Mouse (Mus musculus) neural tube, embryonic 11.5 days (tissue): ENCODE results near the gene Prdx6. TPM values are rescaled to one million over a fixed set of nuclear protein-coding genes. Genes with fewer than 3 reads are reported as not detected.

Experiments used
- ATAC-seq: fragments of 200-750 bp; cut with Nextera tagmentation; 2 replicates; pipeline ENCODE4 v1.8.0; 2017; ENCODE audit warnings: moderate number of reproducible peaks, mild to moderate bottlenecking, moderate TSS enrichment, moderate library complexity; ENCODE audit not compliant: insufficient read depth, low FRiP score, low TSS enrichment
- DNase-seq: peaks from one replicate; pipeline ENCODE4 v3.0.0-alpha.2; 2015; ENCODE audit warnings: low spot score
- H3K27ac ChIP-seq: fragments of 300-500 bp; sonication (generic); 2 replicates; pipeline ENCODE4 v1.5.1; 2014; ENCODE audit warnings: low read depth, mild to moderate bottlenecking, low read length
- H3K27me3 ChIP-seq: fragments of 300-500 bp; sonication (generic); 2 replicates; pipeline ENCODE4 v1.6.1; 2014; ENCODE audit warnings: mild to moderate bottlenecking, low read length, mixed read lengths; ENCODE audit not compliant: control insufficient read depth, insufficient read depth
- H3K36me3 ChIP-seq: fragments of 300-500 bp; sonication (generic); 2 replicates; pipeline ENCODE4 v1.6.1; 2014; ENCODE audit warnings: mild to moderate bottlenecking, low read length, moderate library complexity, mixed read lengths; ENCODE audit not compliant: control insufficient read depth, insufficient read depth
- H3K4me1 ChIP-seq: fragments of 300-500 bp; sonication (generic); 2 replicates; pipeline ENCODE4 v1.6.1; 2014; ENCODE audit warnings: low read length, mixed read lengths; ENCODE audit not compliant: control insufficient read depth, insufficient read depth
- H3K4me2 ChIP-seq: fragments of 300-500 bp; sonication (generic); 2 replicates; pipeline ENCODE4 v1.6.1; 2014; ENCODE audit warnings: low read depth, mild to moderate bottlenecking, moderate library complexity
- H3K4me3 ChIP-seq: fragments of 300-500 bp; sonication (generic); 2 replicates; pipeline ENCODE4 v1.5.1; 2014; ENCODE audit warnings: low read depth, low read length
- H3K9ac ChIP-seq: fragments of 300-500 bp; sonication (generic); 2 replicates; pipeline ENCODE4 v1.6.1; 2014; ENCODE audit warnings: mild to moderate bottlenecking, low read length
- H3K9me3 ChIP-seq: fragments of 300-500 bp; sonication (generic); 2 replicates; pipeline ENCODE4 v1.6.1; 2016; ENCODE audit warnings: low read length; ENCODE audit not compliant: control insufficient read depth
- WGBS: fragments of 180-500 bp; shearing (Covaris S2); extraction: QIAGEN DNeasy Blood & Tissue Kit; methylation state at CpG from one replicate; pipeline ENCODE4 v1.1.7; 2014; 5-methylcytosine and 5-hydroxymethylcytosine counted together
- polyA plus RNA-seq: library from polyadenylated mRNA; unstranded; fragments of >200 nt; fragmentation: Nextera tagmentation; extraction: Ambion mirVana; gene quantifications from 2 replicates; pipeline ENCODE4 v1.2.1, GENCODE M21; 2014

Prdx6 gene
- polyA plus RNA-seq, 1 experiment from 2014 or later, result 457 TPM

GRCm38 (mm10) chr1:161269346-161269745 is 18.3 kb upstream of the Prdx6 start:
- Histone ChIP-seq H3K9ac (no peak overlapping the region), H3K36me3 (no peaks in the 10 kb centered on the region), H3K4me3 (no peak overlapping the region), H3K27me3 (no peaks in the 10 kb centered on the region), H3K4me2 (no peak overlapping the region), H3K27ac (no peak overlapping the region), H3K4me1 (no peaks in the 10 kb centered on the region), H3K9me3 (no peaks in the 10 kb centered on the region)
- no peak for DNase-seq
- whole genome bisulfite sequencing, result 90% methylated on average over 4 of the region's 4 CpGs
- no peak for ATAC-seq

GRCm38 (mm10) chr1:161268884-161269283 is 17.9 kb upstream of the Prdx6 start:
- Histone ChIP-seq H3K27me3 (no peaks in the 10 kb centered on the region), H3K9me3 (no peaks in the 10 kb centered on the region), H3K4me1 (no peaks in the 10 kb centered on the region), H3K36me3 (no peaks in the 10 kb centered on the region), H3K4me3 (no peak overlapping the region), H3K27ac (no peak overlapping the region), H3K9ac (no peak overlapping the region), H3K4me2 (no peak overlapping the region)
- DNase-seq (no peak), ATAC-seq (no peak)
- WGBS, result 58% methylated on average over 5 of the region's 5 CpGs

- Histone ChIP-seq H3K9ac (no peak overlapping the region), H3K27ac (no peak overlapping the region), H3K9me3 (no peaks in the 10 kb centered on the region), H3K27me3 (no peaks in the 10 kb centered on the region), H3K4me2 (no peak overlapping the region), H3K4me1 (no peaks in the 10 kb centered on the region), H3K4me3 (no peak overlapping the region), H3K36me3 (no peaks in the 10 kb centered on the region)
- WGBS, result 78% methylated on average over 7 of the region's 7 CpGs
- ATAC-seq (no peak), DNase-seq (no peak)
Measured at GRCm38 (mm10) chr1:161268116-161268515, 17.1 kb upstream of the Prdx6 start.

GRCm38 (mm10) chr1:161264961-161265360 is 13.9 kb upstream of the Prdx6 start:
- no peak overlapping the region for H3K9ac ChIP-seq
- DNase-seq, result no peak
- no peak overlapping the region for H3K4me2 ChIP-seq
- H3K9me3 ChIP-seq, result no peaks in the 10 kb centered on the region
- no peaks in the 10 kb centered on the region for H3K4me1 ChIP-seq
- no peaks in the 10 kb centered on the region for H3K27me3 ChIP-seq
- no peak overlapping the region for H3K27ac ChIP-seq
- ATAC-seq, result no peak
- WGBS, result 89% methylated on average over 5 of the region's 5 CpGs
- no peak overlapping the region for H3K4me3 ChIP-seq
- H3K36me3 ChIP-seq, result no peaks in the 10 kb centered on the region

- Histone ChIP-seq H3K27me3 (no peaks in the 10 kb centered on the region), H3K4me3 (no peak overlapping the region), H3K36me3 (no peaks in the 10 kb centered on the region), H3K9ac (no peak overlapping the region), H3K4me1 (no peaks in the 10 kb centered on the region), H3K9me3 (no peaks in the 10 kb centered on the region), H3K4me2 (no peak overlapping the region), H3K27ac (no peak overlapping the region)
- 88% methylated on average over 8 of the region's 8 CpGs for WGBS
- DNase-seq, result no peak
- no peak for ATAC-seq
Measured at GRCm38 (mm10) chr1:161263584-161263983, 12.6 kb upstream of the Prdx6 start.

- DNase-seq (no peak), ATAC-seq (no peak)
- H3K27me3 ChIP-seq, result no peaks in the 10 kb centered on the region
- no peak overlapping the region for H3K9ac ChIP-seq
- no peaks in the 10 kb centered on the region for H3K4me1 ChIP-seq
- no peak overlapping the region for H3K27ac ChIP-seq
- no peaks in the 10 kb centered on the region for H3K9me3 ChIP-seq
- no peak overlapping the region for H3K4me2 ChIP-seq
- H3K36me3 ChIP-seq, result no peaks in the 10 kb centered on the region
- 79% methylated on average over 2 of the region's 2 CpGs for WGBS
- no peak overlapping the region for H3K4me3 ChIP-seq
Measured at GRCm38 (mm10) chr1:161262542-161262941, 11.5 kb upstream of the Prdx6 start.

- DNase-seq, result no peak
- WGBS, result 62% methylated on average over 2 of the region's 2 CpGs
Measured at GRCm38 (mm10) chr1:161260761-161261160, 9.7 kb upstream of the Prdx6 start.

GRCm38 (mm10) chr1:161259142-161259541 is 8.1 kb upstream of the Prdx6 start:
- Histone ChIP-seq H3K4me1 (no peaks in the 10 kb centered on the region), H3K27ac (no peak overlapping the region), H3K9me3 (no peaks in the 10 kb centered on the region), H3K4me2 (no peak overlapping the region), H3K4me3 (no peak overlapping the region), H3K36me3 (no peaks in the 10 kb centered on the region), H3K27me3 (no peaks in the 10 kb centered on the region), H3K9ac (no peak overlapping the region)
- DNase-seq (no peak), ATAC-seq (no peak)
- WGBS, result 69% methylated on average over 5 of the region's 6 CpGs

More at GRCm38 (mm10) chr1:161260761-161261160, 9.7 kb upstream of the Prdx6 start:
- Histone ChIP-seq H3K4me3 (no peak overlapping the region), H3K9me3 (no peaks in the 10 kb centered on the region), H3K9ac (no peak overlapping the region), H3K4me2 (no peak overlapping the region), H3K27me3 (no peaks in the 10 kb centered on the region), H3K4me1 (no peaks in the 10 kb centered on the region), H3K36me3 (no peaks in the 10 kb centered on the region), H3K27ac (no peak overlapping the region)
- no peak for ATAC-seq

GRCm38 (mm10) chr1:161258331-161258730 is 7.3 kb upstream of the Prdx6 start:
- Histone ChIP-seq H3K36me3 (no peaks in the 10 kb centered on the region), H3K9ac (no peak overlapping the region), H3K4me3 (no peak overlapping the region), H3K27ac (no peak overlapping the region), H3K4me1 (no peaks in the 10 kb centered on the region), H3K27me3 (no peaks in the 10 kb centered on the region), H3K4me2 (no peak overlapping the region), H3K9me3 (no peaks in the 10 kb centered on the region)
- 92% methylated on average over 2 of the region's 2 CpGs for WGBS
- ATAC-seq (no peak), DNase-seq (no peak)
